Mouse (Mus musculus) hindbrain, embryonic 14.5 days (tissue): ENCODE data around the gene Mgarp. TPM values are rescaled to one million over a fixed set of nuclear protein-coding genes. Genes with fewer than 3 reads are reported as not detected.

ENCODE experiments used
- ATAC-seq: fragments of 200-750 bp; cut with Nextera tagmentation; 2 replicates; pipeline ENCODE4 v1.8.0; 2017; ENCODE audit warnings: moderate number of reproducible peaks, mild to moderate bottlenecking, moderate TSS enrichment, moderate library complexity; ENCODE audit not compliant: low FRiP score
- DNase-seq: peaks from one replicate; pipeline ENCODE4 v3.0.0-alpha.2; 2015; ENCODE audit warnings: low spot score
- H3K27ac ChIP-seq: fragments of 300-500 bp; sonication (generic); 2 replicates; pipeline ENCODE4 v1.5.1; 2014; ENCODE audit warnings: mild to moderate bottlenecking, moderate library complexity
- H3K27me3 ChIP-seq: fragments of 300-500 bp; sonication (generic); 2 replicates; pipeline ENCODE4 v1.6.1; 2014; ENCODE audit warnings: mild to moderate bottlenecking, low read length, mixed read lengths; ENCODE audit not compliant: control insufficient read depth, insufficient read depth
- H3K36me3 ChIP-seq: fragments of 300-500 bp; sonication (generic); replicated peaks from 2 replicates; pipeline ENCODE4 v1.6.1; 2014; ENCODE audit not compliant: control insufficient read depth, insufficient read depth
- H3K4me1 ChIP-seq: fragments of 300-500 bp; sonication (generic); replicated peaks from 2 replicates; pipeline ENCODE4 v1.6.1; 2014; ENCODE audit warnings: antibody characterized with exemption, low read length, mixed read lengths; ENCODE audit not compliant: control insufficient read depth, insufficient read depth
- H3K4me2 ChIP-seq: fragments of 300-500 bp; sonication (generic); replicated peaks from 2 replicates; pipeline ENCODE4 v1.6.1; 2014; ENCODE audit warnings: mild to moderate bottlenecking, moderate library complexity
- H3K4me3 ChIP-seq: fragments of 300-500 bp; sonication (generic); replicated peaks from 2 replicates; pipeline ENCODE4 v1.5.1; 2014; ENCODE audit warnings: mild to moderate bottlenecking, low read length
- H3K9ac ChIP-seq: fragments of 300-500 bp; sonication (generic); 2 replicates; pipeline ENCODE4 v1.6.1; 2014
- H3K9me3 ChIP-seq: fragments of 300-500 bp; sonication (generic); 2 replicates; pipeline ENCODE4 v1.6.1; 2016; ENCODE audit warnings: low read length; ENCODE audit not compliant: control insufficient read depth
- WGBS: fragments of 180-500 bp; shearing (Covaris S2); extraction: QIAGEN DNeasy Blood & Tissue Kit; methylation state at CpG from one replicate; pipeline ENCODE4 v1.1.7; 2014; 5-methylcytosine and 5-hydroxymethylcytosine counted together
- polyA plus RNA-seq: library from polyadenylated mRNA; unstranded; fragments of >200 nt; fragmentation: Nextera tagmentation; extraction: Ambion mirVana; gene quantifications from 2 replicates; pipeline ENCODE4 v1.2.1, GENCODE M21; 2014

The Mgarp gene
- polyA plus RNA-seq, 1 experiment from 2014 or later = 0.16 TPM

DNA sequence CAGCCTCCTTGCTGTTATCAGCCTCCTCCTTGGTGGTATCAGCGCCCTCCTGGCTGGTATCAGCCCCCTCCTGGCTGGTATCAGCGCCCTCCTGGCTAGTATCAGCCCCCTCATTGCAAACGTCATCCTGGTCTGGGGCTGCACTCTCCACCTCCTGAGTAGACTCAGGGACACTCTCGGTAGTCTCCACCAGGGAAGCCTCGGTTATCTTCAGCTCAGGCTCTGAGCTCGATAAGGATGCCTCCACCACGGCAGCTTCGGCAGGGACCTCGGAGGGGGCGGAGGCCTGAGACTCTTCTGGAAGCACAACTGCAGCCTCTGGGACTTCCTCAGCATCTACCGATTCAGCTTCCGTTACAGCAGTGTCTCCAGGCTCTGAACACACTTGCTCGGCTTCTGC lies 7.6 kb downstream of the Mgarp start:
- Histone ChIP-seq H3K9ac (peak overlapping the region; percentile 26; the same call in 1 of the 2 replicates), H3K36me3 (no peaks in the 10 kb centered on the region), H3K9me3 (no peaks in the 10 kb centered on the region), H3K4me2 (peak overlapping the region; percentile 36), H3K4me1 (no peaks in the 10 kb centered on the region), H3K27me3 (0 out of 2 replicates have a peak, but pooled peaks cover 4% of the 10 kb centered on the region), H3K4me3 (no peak overlapping the region), H3K27ac (no peak overlapping the region)
- 7% methylated on average over 13 of the region's 13 CpGs for WGBS
- no peak for DNase-seq
- ATAC-seq = no peak

DNA sequence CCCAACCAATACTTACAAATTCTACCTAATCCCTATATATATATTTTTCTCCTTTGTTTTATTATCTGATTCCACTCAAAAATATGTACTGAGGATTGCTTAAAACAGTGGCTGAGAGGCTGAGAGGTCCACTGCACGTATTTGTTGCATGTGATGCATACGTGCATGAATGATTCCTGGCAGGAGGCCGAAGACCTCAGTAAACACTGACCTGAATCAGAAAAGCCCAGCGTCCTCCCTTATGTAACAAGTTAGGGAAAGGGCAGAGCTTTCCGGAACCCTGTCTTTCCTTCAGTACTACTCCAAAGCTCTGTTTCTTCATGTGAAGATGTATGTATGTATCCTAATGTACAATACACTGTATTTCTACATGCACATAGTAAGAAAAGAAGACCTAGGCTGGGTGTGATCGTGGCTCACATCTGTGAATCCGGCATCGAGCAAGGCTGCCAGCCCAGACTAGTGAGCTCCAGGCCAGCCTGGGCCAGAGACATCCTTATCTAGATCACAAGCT lies 8.6 kb downstream of the Mgarp start:
- Histone ChIP-seq H3K9ac (no peak overlapping the region), H3K4me1 (no peaks in the 10 kb centered on the region), H3K27ac (no peak overlapping the region), H3K4me2 (no peak overlapping the region), H3K27me3 (0 out of 2 replicates have a peak, but pooled peaks cover 4% of the 10 kb centered on the region), H3K36me3 (no peaks in the 10 kb centered on the region), H3K4me3 (no peak overlapping the region), H3K9me3 (no peaks in the 10 kb centered on the region)
- WGBS = 59% methylated on average over 8 of the region's 8 CpGs
- ATAC-seq (no peak), DNase-seq (no peak)

GRCm38 (mm10) chr3:51387134-51387451 lies 9.4 kb downstream of the Mgarp start:
- no peak overlapping the region for H3K4me3 ChIP-seq
- H3K4me1 ChIP-seq = no peaks in the 10 kb centered on the region
- no peak for DNase-seq
- no peak for ATAC-seq
- H3K9ac ChIP-seq = no peak overlapping the region
- 0 out of 2 replicates have a peak, but pooled peaks cover 4% of the 10 kb centered on the region for H3K27me3 ChIP-seq
- no peaks in the 10 kb centered on the region for H3K36me3 ChIP-seq
- H3K9me3 ChIP-seq = no peaks in the 10 kb centered on the region
- WGBS = 79% methylated on average over 3 of the region's 3 CpGs
- no peak overlapping the region for H3K27ac ChIP-seq
- H3K4me2 ChIP-seq = no peak overlapping the region

- H3K36me3 ChIP-seq = no peaks in the 10 kb centered on the region
- no peak overlapping the region for H3K4me2 ChIP-seq
- WGBS = 56% methylated on average over 12 of the region's 12 CpGs
- no peak overlapping the region for H3K4me3 ChIP-seq
- H3K9ac ChIP-seq = no peak overlapping the region
- ATAC-seq (no peak), DNase-seq (no peak)
- H3K9me3 ChIP-seq = no peaks in the 10 kb centered on the region
- H3K4me1 ChIP-seq = no peaks in the 10 kb centered on the region
- H3K27ac ChIP-seq = no peak overlapping the region
- H3K27me3 ChIP-seq = 0 out of 2 replicates have a peak, but pooled peaks cover 4% of the 10 kb centered on the region
These were observed 10.0 kb downstream of the Mgarp start for GRCm38 (mm10) chr3:51386441-51387133.

DNA sequence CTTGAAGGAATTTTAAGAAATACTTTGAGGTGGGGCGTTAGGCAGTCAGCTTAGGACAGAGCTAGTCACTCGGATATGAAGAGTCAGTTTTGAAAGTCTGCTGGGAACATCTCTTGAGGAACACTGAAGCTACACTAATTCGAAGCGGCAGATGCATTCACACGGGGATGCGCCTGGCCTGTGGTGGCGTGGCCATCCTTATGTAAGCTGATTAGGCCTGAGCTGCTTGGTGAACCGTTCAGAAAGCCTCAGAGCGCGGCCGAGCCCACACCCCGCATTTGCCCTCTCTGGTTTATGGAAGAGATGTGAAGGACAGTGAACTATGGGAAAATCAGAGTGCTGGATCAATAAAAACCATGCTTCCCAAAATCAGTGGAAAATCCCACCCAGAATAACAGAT lies 13.1 kb downstream of the Mgarp start:
- no peak overlapping the region for H3K9ac ChIP-seq
- DNase-seq (no peak), ATAC-seq (no peak)
- H3K4me1 ChIP-seq = no peaks in the 10 kb centered on the region
- 0 out of 2 replicates have a peak, but pooled peaks cover 4% of the 10 kb centered on the region for H3K27me3 ChIP-seq
- H3K36me3 ChIP-seq = no peaks in the 10 kb centered on the region
- no peak overlapping the region for H3K4me3 ChIP-seq
- H3K27ac ChIP-seq = no peak overlapping the region
- no peaks in the 10 kb centered on the region for H3K9me3 ChIP-seq
- H3K4me2 ChIP-seq = no peak overlapping the region
- WGBS = 43% methylated on average over 12 of the region's 12 CpGs

GRCm38 (mm10) chr3:51380660-51381014 lies 15.9 kb downstream of the Mgarp start:
- 87% methylated on average over 2 of the region's 5 CpGs for WGBS
- ATAC-seq (no peak), DNase-seq (no peak)
- no peaks in the 10 kb centered on the region for H3K27me3 ChIP-seq
- H3K4me3 ChIP-seq = no peak overlapping the region
- H3K9me3 ChIP-seq = no peaks in the 10 kb centered on the region
- no peak overlapping the region for H3K4me2 ChIP-seq
- no peaks in the 10 kb centered on the region for H3K4me1 ChIP-seq
- no peaks in the 10 kb centered on the region for H3K36me3 ChIP-seq
- no peak overlapping the region for H3K27ac ChIP-seq
- H3K9ac ChIP-seq = no peak overlapping the region

- Histone ChIP-seq H3K27ac (no peak overlapping the region), H3K9ac (no peak overlapping the region), H3K4me3 (no peak overlapping the region), H3K4me1 (no peaks in the 10 kb centered on the region), H3K4me2 (no peak overlapping the region), H3K9me3 (no peaks in the 10 kb centered on the region), H3K27me3 (no peaks in the 10 kb centered on the region), H3K36me3 (no peaks in the 10 kb centered on the region)
- WGBS = 79% methylated on average over 5 of the region's 5 CpGs
- DNase-seq = no peak
- ATAC-seq = no peak
These were observed 16.5 kb downstream of the Mgarp start for GRCm38 (mm10) chr3:51379786-51380659.

- Histone ChIP-seq H3K27ac (no peak overlapping the region), H3K4me1 (no peaks in the 10 kb centered on the region), H3K9ac (no peak overlapping the region), H3K4me3 (no peak overlapping the region), H3K4me2 (0 out of 2 replicates have a peak overlapping the region, but pooled peaks have one; percentile 37), H3K9me3 (no peaks in the 10 kb centered on the region), H3K27me3 (no peaks in the 10 kb centered on the region), H3K36me3 (no peaks in the 10 kb centered on the region)
- DNase-seq (no peak), ATAC-seq (no peak)
- WGBS = 91% methylated on average over 3 of the region's 3 CpGs
These were observed 17.9 kb downstream of the Mgarp start for GRCm38 (mm10) chr3:51378665-51378946.

GRCm38 (mm10) chr3:51377878-51378664 lies 18.5 kb downstream of the Mgarp start:
- no peaks in the 10 kb centered on the region for H3K4me1 ChIP-seq
- WGBS = 52% methylated on average over 31 of the region's 31 CpGs
- ATAC-seq = no peak
- H3K27me3 ChIP-seq = no peaks in the 10 kb centered on the region
- H3K9ac ChIP-seq = 0 out of 2 replicates have a peak overlapping the region, but pooled peaks have one; percentile 5
- no peaks in the 10 kb centered on the region for H3K9me3 ChIP-seq
- peak; percentile 69 for DNase-seq
- H3K4me3 ChIP-seq = 0 out of 2 replicates have a peak overlapping the region, but pooled peaks have one; percentile 5
- peak overlapping the region; percentile 37 for H3K4me2 ChIP-seq
- no peaks in the 10 kb centered on the region for H3K36me3 ChIP-seq
- H3K27ac ChIP-seq = no peak overlapping the region
